Mouse (Mus musculus): Measurements from ENCODE around the gene Ddx20. TPM values are rescaled to one million over a fixed set of nuclear protein-coding genes. Genes with fewer than 3 reads are reported as not detected.

Ddx20 gene
- total and polyA plus RNA-seq, 3 experiments = 4.1 to 12.3 (median 9.2) TPM

DNA sequence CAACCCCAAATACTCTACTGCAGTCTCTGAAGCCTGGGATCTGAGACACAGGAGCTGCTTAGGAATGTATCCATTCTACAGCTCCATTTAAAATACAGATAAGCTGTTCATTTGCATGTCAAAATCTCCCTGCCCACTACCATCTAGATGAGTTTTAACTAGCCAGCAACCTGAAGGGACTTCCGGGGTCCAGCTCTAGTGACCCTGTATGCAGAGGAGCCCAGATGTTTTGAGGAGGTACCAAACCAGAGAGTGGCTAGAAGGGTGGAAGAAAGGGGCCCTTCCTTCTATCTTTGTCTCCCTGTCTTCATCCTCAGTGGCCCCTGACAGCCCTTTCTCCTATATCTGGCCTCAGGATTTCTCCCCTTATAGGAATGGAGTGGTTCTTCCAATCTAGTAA, 16.6 kb downstream of the Ddx20 start:
- WGBS = 82% methylated on average over 1 of the region's 1 CpGs
- intact Hi-C loops (cut with DNase I) = loop anchor here (10.0 kb wide), 1 partner anchor 784 kb away; no protein-coding TSS in a partner anchor
- Histone ChIP-seq H3K79me2 (replicated peaks; ENCODE audit: control insufficient read depth, insufficient read depth, low read length) (no peaks in the 10 kb centered on the region), H3K4me3 (no peak overlapping the region), H3K9ac (ENCODE audit: low read depth, low read length) (no peak overlapping the region), H3K27ac (no peak overlapping the region), H3K27me3 (ENCODE audit: control insufficient read depth, insufficient read depth, low read length) (no peaks in the 10 kb centered on the region), H3K36me3 (ENCODE audit: control insufficient read depth, insufficient read depth, low read length) (no peaks in the 10 kb centered on the region), H3K4me1 (ENCODE audit: control insufficient read depth, insufficient read depth, low read length) (no peaks in the 10 kb centered on the region)
- TF ChIP-seq EP300 (IDR thresholded peaks at IDR 0.05; ENCODE audit: insufficient read depth, low read depth, low read length) (no peak), CTCF (IDR thresholded peaks at IDR 0.05) (no peak), POLR2A (IDR thresholded peaks at IDR 0.05; ENCODE audit: insufficient read depth, low read depth, low read length) (no peak)
- peak in 1 of 2 experiments; percentile 4 for DNase-seq

- WGBS = 84% methylated on average over 3 of the region's 3 CpGs
- peak in 1 of 2 experiments; percentile 1 for DNase-seq
- H3K27me3 ChIP-seq (ENCODE audit: control insufficient read depth, insufficient read depth, low read length) = no peaks in the 10 kb centered on the region
- TF ChIP-seq POLR2A (IDR thresholded peaks at IDR 0.05; ENCODE audit: insufficient read depth, low read depth, low read length) (no peak), CTCF (IDR thresholded peaks at IDR 0.05) (no peak)
- no peaks in the 10 kb centered on the region for H3K36me3 ChIP-seq (ENCODE audit: control insufficient read depth, insufficient read depth, low read length)
- H3K79me2 ChIP-seq (replicated peaks; ENCODE audit: control insufficient read depth, insufficient read depth, low read length) = no peaks in the 10 kb centered on the region
- H3K27ac ChIP-seq = no peak overlapping the region
- H3K4me1 ChIP-seq (ENCODE audit: control insufficient read depth, insufficient read depth, low read length) = no peaks in the 10 kb centered on the region
- no peak overlapping the region for H3K9ac ChIP-seq (ENCODE audit: low read depth, low read length)
- H3K4me3 ChIP-seq = no peak overlapping the region
- intact Hi-C loops (cut with DNase I) = loop anchor here (10.0 kb wide), 1 partner anchor 785 kb away; no protein-coding TSS in a partner anchor
These were observed 17.6 kb downstream of the Ddx20 start for GRCm38 (mm10) chr3:105669776-105670175.

- no peaks in the 10 kb centered on the region for H3K4me1 ChIP-seq (ENCODE audit: control insufficient read depth, insufficient read depth, low read length)
- no peak for TF ChIP-seq CTCF (IDR thresholded peaks at IDR 0.05)
- TF ChIP-seq EP300 (IDR thresholded peaks at IDR 0.05; ENCODE audit: insufficient read depth, low read depth, low read length) = no peak
- TF ChIP-seq POLR2A (IDR thresholded peaks at IDR 0.05; ENCODE audit: insufficient read depth, low read depth, low read length) = no peak
- H3K36me3 ChIP-seq (ENCODE audit: control insufficient read depth, insufficient read depth, low read length) = no peaks in the 10 kb centered on the region
- no peak overlapping the region for H3K9ac ChIP-seq (ENCODE audit: low read depth, low read length)
- WGBS = 57% methylated on average over 9 of the region's 9 CpGs
- H3K4me3 ChIP-seq = no peak overlapping the region
- intact Hi-C loops (cut with DNase I) = no loop called here
- H3K27ac ChIP-seq = no peak overlapping the region
- H3K79me2 ChIP-seq (replicated peaks; ENCODE audit: control insufficient read depth, insufficient read depth, low read length) = no peaks in the 10 kb centered on the region
- DNase-seq = peak in 1 of 2 experiments; percentile 10
- no peaks in the 10 kb centered on the region for H3K27me3 ChIP-seq (ENCODE audit: control insufficient read depth, insufficient read depth, low read length)
These were observed 19.2 kb downstream of the Ddx20 start for GRCm38 (mm10) chr3:105668161-105668560.

- intact Hi-C loops (cut with DNase I) = no loop called here
- Histone ChIP-seq H3K9ac (ENCODE audit: low read depth, low read length) (no peak overlapping the region), H3K4me1 (ENCODE audit: control insufficient read depth, insufficient read depth, low read length) (no peaks in the 10 kb centered on the region), H3K4me3 (no peak overlapping the region), H3K79me2 (replicated peaks; ENCODE audit: control insufficient read depth, insufficient read depth, low read length) (no peaks in the 10 kb centered on the region), H3K27ac (no peak overlapping the region), H3K27me3 (ENCODE audit: control insufficient read depth, insufficient read depth, low read length) (no peaks in the 10 kb centered on the region), H3K36me3 (ENCODE audit: control insufficient read depth, insufficient read depth, low read length) (no peaks in the 10 kb centered on the region)
- TF ChIP-seq CTCF (IDR thresholded peaks at IDR 0.05) (no peak), POLR2A (IDR thresholded peaks at IDR 0.05; ENCODE audit: insufficient read depth, low read depth, low read length) (no peak), EP300 (IDR thresholded peaks at IDR 0.05; ENCODE audit: insufficient read depth, low read depth, low read length) (no peak)
- no peak for DNase-seq
- 63% methylated on average over 4 of the region's 4 CpGs for WGBS
These were observed 20.3 kb downstream of the Ddx20 start for GRCm38 (mm10) chr3:105666996-105667523.

- H3K4me3 ChIP-seq = no peak overlapping the region
- DNase-seq = no peak
- no peaks in the 10 kb centered on the region for H3K36me3 ChIP-seq (ENCODE audit: control insufficient read depth, insufficient read depth, low read length)
- no peak overlapping the region for H3K27ac ChIP-seq
- intact Hi-C loops (cut with DNase I) = no loop called here
- H3K4me1 ChIP-seq (ENCODE audit: control insufficient read depth, insufficient read depth, low read length) = no peaks in the 10 kb centered on the region
- TF ChIP-seq EP300 (IDR thresholded peaks at IDR 0.05; ENCODE audit: insufficient read depth, low read depth, low read length) (no peak), POLR2A (IDR thresholded peaks at IDR 0.05; ENCODE audit: insufficient read depth, low read depth, low read length) (no peak), CTCF (IDR thresholded peaks at IDR 0.05) (no peak)
- WGBS = 81% methylated on average over 9 of the region's 9 CpGs
- no peaks in the 10 kb centered on the region for H3K79me2 ChIP-seq (replicated peaks; ENCODE audit: control insufficient read depth, insufficient read depth, low read length)
- no peak overlapping the region for H3K9ac ChIP-seq (ENCODE audit: low read depth, low read length)
- no peaks in the 10 kb centered on the region for H3K27me3 ChIP-seq (ENCODE audit: control insufficient read depth, insufficient read depth, low read length)
These were observed 22.1 kb downstream of the Ddx20 start for GRCm38 (mm10) chr3:105665105-105665765.

DNA sequence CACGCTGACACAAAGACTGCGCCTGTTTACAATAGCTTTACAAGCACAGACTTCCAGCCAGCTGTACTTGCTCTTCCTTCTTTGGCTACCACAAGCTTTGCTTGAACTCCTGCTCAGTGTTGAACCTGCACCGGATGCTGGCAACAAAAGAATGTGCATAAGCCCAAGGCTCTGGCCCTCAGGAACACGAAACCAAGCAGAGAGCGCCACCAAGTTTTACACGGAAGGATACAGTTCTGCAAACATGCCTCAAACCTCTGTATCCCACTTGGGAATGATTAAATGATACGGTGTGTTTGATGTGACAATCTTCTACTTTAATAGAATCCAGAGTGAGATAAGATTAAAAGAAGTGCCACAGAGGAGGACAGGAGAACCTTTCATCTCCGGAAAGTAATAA, 24.3 kb downstream of the Ddx20 start:
- intact Hi-C loops (cut with DNase I) = no loop called here
- Histone ChIP-seq H3K27ac (no peak overlapping the region), H3K79me2 (replicated peaks; ENCODE audit: control insufficient read depth, insufficient read depth, low read length) (no peaks in the 10 kb centered on the region), H3K36me3 (ENCODE audit: control insufficient read depth, insufficient read depth, low read length) (no peaks in the 10 kb centered on the region), H3K9ac (ENCODE audit: low read depth, low read length) (no peak overlapping the region), H3K27me3 (ENCODE audit: control insufficient read depth, insufficient read depth, low read length) (no peaks in the 10 kb centered on the region), H3K4me1 (ENCODE audit: control insufficient read depth, insufficient read depth, low read length) (no peaks in the 10 kb centered on the region), H3K4me3 (no peak overlapping the region)
- DNase-seq = no peak
- 66% methylated on average over 8 of the region's 8 CpGs for WGBS
- TF ChIP-seq EP300 (IDR thresholded peaks at IDR 0.05; ENCODE audit: insufficient read depth, low read depth, low read length) (no peak), CTCF (IDR thresholded peaks at IDR 0.05) (0 out of 2 replicates have a peak, but pooled peaks have one; percentile 5), POLR2A (IDR thresholded peaks at IDR 0.05; ENCODE audit: insufficient read depth, low read depth, low read length) (no peak)

Data from heart, adult 2 months (tissue).